Mouse (Mus musculus): ENCODE results near the gene Zfand2b. TPM values are rescaled to one million over a fixed set of nuclear protein-coding genes. Genes with fewer than 3 reads are reported as not detected.

Zfand2b gene
- polyA plus RNA-seq, 1 experiment from 2014 or later, result 39.6 TPM

DNA sequence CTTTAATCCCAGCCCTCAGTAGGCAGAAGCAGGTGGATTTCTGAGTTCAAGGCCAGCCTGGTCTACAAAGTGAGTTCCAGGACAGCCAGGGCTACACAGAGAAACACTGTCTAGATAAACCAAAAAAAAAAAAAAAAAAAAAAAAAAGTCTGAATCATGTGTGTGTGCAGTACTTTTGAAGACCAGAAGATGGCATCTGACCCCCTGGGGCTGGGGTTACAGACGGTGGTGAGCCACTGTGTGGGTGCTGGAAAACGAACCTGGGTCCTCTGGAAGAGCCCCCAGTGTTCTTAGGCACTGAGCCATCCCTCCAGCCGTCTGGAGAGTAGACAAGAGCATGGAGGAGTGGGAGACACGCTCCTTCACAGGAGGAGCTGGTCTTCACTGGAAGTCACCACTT, 13.7 kb downstream of the Zfand2b start:
- Histone ChIP-seq H3K4me2 (replicated peaks; ENCODE audit: low read depth, low read length) (no peak overlapping the region), H3K4me3 (ENCODE audit: low read length) (no peak overlapping the region), H3K4me1 (ENCODE audit: control insufficient read depth, insufficient read depth, low read length) (peaks cover 18% of the 10 kb centered on the region), H3K27ac (ENCODE audit: low read depth, low read length) (no peak overlapping the region), H3K36me3 (ENCODE audit: control insufficient read depth, insufficient read depth, low read length) (peaks cover 48% of the 10 kb centered on the region), H3K9me3 (ENCODE audit: control insufficient read depth, low read length) (no peaks in the 10 kb centered on the region), H3K9ac (ENCODE audit: low read depth, low read length) (no peak overlapping the region), H3K27me3 (ENCODE audit: control insufficient read depth, insufficient read depth, low read length) (no peaks in the 10 kb centered on the region)
- no peak for ATAC-seq (ENCODE audit: low FRiP score, low TSS enrichment)
- 80% methylated on average over 4 of the region's 4 CpGs for WGBS

DNA sequence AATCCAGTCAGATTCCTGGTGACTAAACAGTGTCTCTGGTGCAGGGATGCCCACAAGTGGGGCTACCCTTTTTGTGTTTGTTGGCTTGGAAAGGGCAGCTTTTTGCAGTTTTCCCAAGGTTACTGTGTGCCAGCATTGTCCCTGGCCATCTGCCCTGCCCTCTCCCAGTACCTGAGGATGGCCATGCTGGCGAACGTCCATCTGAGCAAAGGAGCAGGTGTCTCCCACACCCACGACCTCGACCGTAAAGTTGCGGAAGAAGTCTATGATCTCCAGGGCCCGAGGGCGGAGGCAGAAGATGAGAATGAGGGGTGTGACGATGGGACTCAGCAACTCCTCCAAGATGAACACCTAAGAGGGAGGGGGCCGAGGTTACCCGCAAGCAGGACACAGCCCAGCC, 17.0 kb downstream of the Zfand2b start:
- Histone ChIP-seq H3K9me3 (ENCODE audit: control insufficient read depth, low read length) (no peaks in the 10 kb centered on the region), H3K27me3 (ENCODE audit: control insufficient read depth, insufficient read depth, low read length) (no peaks in the 10 kb centered on the region), H3K27ac (ENCODE audit: low read depth, low read length) (no peak overlapping the region), H3K4me3 (ENCODE audit: low read length) (no peak overlapping the region), H3K9ac (ENCODE audit: low read depth, low read length) (no peak overlapping the region), H3K4me1 (ENCODE audit: control insufficient read depth, insufficient read depth, low read length) (0 out of 2 replicates have a peak, but pooled peaks cover 3% of the 10 kb centered on the region), H3K4me2 (replicated peaks; ENCODE audit: low read depth, low read length) (no peak overlapping the region), H3K36me3 (ENCODE audit: control insufficient read depth, insufficient read depth, low read length) (peaks cover 56% of the 10 kb centered on the region)
- no peak for ATAC-seq (ENCODE audit: low FRiP score, low TSS enrichment)
- 88% methylated on average over 11 of the region's 11 CpGs for WGBS

DNA sequence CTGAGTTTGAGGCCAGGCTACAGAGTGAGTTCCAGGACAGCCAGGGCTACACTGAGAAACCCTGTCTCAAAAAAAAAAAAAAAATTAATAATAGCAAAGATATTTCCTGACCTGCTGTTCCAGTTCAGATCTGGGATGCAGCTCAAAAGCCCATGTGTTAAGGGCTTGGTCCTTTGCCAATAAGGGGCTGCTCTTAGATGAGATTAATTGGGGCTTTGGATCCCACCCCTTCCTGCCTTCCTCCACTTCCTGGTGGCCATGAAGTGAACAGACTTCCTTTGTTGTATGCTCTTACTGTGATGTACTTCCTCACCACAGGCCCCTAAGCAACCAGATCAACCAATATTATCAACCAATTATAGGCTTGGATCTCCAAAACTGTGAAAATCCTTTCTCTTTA, 18.7 kb downstream of the Zfand2b start:
- H3K27me3 ChIP-seq (ENCODE audit: control insufficient read depth, insufficient read depth, low read length), result no peaks in the 10 kb centered on the region
- no peak for ATAC-seq (ENCODE audit: low FRiP score, low TSS enrichment)
- H3K27ac ChIP-seq (ENCODE audit: low read depth, low read length), result no peak overlapping the region
- H3K4me3 ChIP-seq (ENCODE audit: low read length), result no peak overlapping the region
- H3K9ac ChIP-seq (ENCODE audit: low read depth, low read length), result no peak overlapping the region
- no peaks in the 10 kb centered on the region for H3K9me3 ChIP-seq (ENCODE audit: control insufficient read depth, low read length)
- no peak overlapping the region for H3K4me2 ChIP-seq (replicated peaks; ENCODE audit: low read depth, low read length)
- H3K36me3 ChIP-seq (ENCODE audit: control insufficient read depth, insufficient read depth, low read length), result peaks cover 52% of the 10 kb centered on the region
- H3K4me1 ChIP-seq (ENCODE audit: control insufficient read depth, insufficient read depth, low read length), result no peaks in the 10 kb centered on the region

DNA sequence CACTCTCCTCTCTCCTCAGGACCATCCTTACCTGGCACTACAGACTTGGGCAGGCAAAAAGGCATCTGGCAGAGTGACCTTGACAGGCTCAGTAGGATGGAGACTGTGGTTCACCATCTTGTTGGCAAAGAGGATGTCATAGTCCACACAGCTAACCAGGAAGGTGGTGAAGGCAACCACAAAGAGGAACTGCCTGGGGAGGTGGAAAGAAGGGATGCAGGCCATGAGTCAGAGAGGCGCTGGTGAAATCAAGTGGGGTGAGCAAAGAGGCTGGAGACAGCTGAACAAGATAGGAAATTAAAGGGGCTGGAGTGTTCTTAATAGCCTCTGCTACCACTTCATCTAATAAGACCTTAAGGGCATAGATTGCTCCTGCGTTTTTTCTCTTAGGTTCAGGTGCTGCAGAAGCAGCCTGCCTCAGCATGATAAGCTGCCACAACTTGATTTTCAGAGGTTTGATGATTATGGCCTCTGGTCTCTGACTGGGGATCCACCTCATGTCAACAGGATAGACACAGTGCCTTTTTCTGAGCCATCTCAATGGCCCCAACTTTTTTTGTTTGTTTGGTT, 19.6 kb downstream of the Zfand2b start:
- Histone ChIP-seq H3K4me1 (ENCODE audit: control insufficient read depth, insufficient read depth, low read length) (peaks cover 2% of the 10 kb centered on the region), H3K36me3 (ENCODE audit: control insufficient read depth, insufficient read depth, low read length) (peaks cover 44% of the 10 kb centered on the region)
- 89% methylated on average over 2 of the region's 2 CpGs for WGBS

DNA sequence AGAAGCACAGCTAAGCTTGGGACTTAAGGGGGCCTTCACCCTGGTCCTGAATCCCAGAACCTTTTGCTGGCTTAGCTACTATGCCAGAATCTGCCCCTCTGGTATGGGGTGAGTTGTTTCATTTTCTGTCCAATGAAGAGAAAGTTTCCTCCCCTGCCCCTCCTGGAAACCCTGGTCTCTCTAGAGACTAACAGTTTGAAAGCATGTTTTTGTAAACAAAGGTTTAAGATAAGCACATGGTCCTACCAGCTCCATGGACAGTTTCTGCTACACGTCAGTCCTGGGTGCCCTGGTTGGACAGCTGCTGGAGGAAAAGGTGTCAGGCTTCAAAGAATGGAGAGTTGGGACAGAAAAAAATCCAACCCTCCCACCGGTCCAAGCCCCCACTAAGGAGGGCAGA, 22.1 kb downstream of the Zfand2b start:
- Histone ChIP-seq H3K27ac (ENCODE audit: low read depth, low read length) (no peak overlapping the region), H3K4me2 (replicated peaks; ENCODE audit: low read depth, low read length) (no peak overlapping the region; the same call in 1 of the 2 replicates), H3K4me1 (ENCODE audit: control insufficient read depth, insufficient read depth, low read length) (peaks cover 9% of the 10 kb centered on the region), H3K9ac (ENCODE audit: low read depth, low read length) (peak overlapping the region; percentile 78; the same call in 1 of the 2 replicates), H3K4me3 (ENCODE audit: low read length) (peak overlapping the region; percentile 88; the same call in 1 of the 2 replicates), H3K36me3 (ENCODE audit: control insufficient read depth, insufficient read depth, low read length) (peaks cover 25% of the 10 kb centered on the region), H3K27me3 (ENCODE audit: control insufficient read depth, insufficient read depth, low read length) (no peaks in the 10 kb centered on the region), H3K9me3 (ENCODE audit: control insufficient read depth, low read length) (no peaks in the 10 kb centered on the region)
- ATAC-seq (ENCODE audit: low FRiP score, low TSS enrichment), result no peak
- 58% methylated on average over 2 of the region's 2 CpGs for WGBS

More for the DNA sequence above, 19.6 kb downstream of the Zfand2b start:
- no peak overlapping the region for H3K27ac ChIP-seq (ENCODE audit: low read depth, low read length)
- ATAC-seq (ENCODE audit: low FRiP score, low TSS enrichment), result no peak
- no peak overlapping the region for H3K4me2 ChIP-seq (replicated peaks; ENCODE audit: low read depth, low read length)
- H3K27me3 ChIP-seq (ENCODE audit: control insufficient read depth, insufficient read depth, low read length), result no peaks in the 10 kb centered on the region
- H3K4me3 ChIP-seq (ENCODE audit: low read length), result no peak overlapping the region
- H3K9me3 ChIP-seq (ENCODE audit: control insufficient read depth, low read length), result no peaks in the 10 kb centered on the region
- no peak overlapping the region for H3K9ac ChIP-seq (ENCODE audit: low read depth, low read length)

DNA sequence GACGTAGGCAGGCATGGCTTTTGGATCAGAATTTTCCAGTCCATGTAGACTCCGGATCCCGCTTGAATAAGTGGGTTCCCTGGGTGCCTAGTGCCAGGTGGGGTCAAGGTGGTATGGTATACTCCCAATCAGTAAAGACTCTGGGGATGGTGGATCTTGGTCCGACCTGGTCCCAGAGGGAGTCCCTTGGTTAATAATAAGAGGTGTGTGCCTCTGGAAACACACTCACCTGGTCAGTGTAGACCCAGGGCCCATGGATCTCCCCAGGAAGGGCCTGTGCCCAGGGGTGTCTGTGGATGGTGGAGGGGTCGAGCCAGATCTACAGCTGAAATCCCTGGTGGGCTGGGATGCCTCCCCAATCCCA, 22.8 kb downstream of the Zfand2b start:
- peaks cover 9% of the 10 kb centered on the region for H3K4me1 ChIP-seq (ENCODE audit: control insufficient read depth, insufficient read depth, low read length)
- no peaks in the 10 kb centered on the region for H3K9me3 ChIP-seq (ENCODE audit: control insufficient read depth, low read length)
- H3K27ac ChIP-seq (ENCODE audit: low read depth, low read length), result peak overlapping the region; percentile 39; the same call in 1 of the 2 replicates
- H3K27me3 ChIP-seq (ENCODE audit: control insufficient read depth, insufficient read depth, low read length), result no peaks in the 10 kb centered on the region
- WGBS, result 53% methylated on average over 5 of the region's 5 CpGs
- peak overlapping the region; percentile 78 for H3K9ac ChIP-seq (ENCODE audit: low read depth, low read length)
- no peak for ATAC-seq (ENCODE audit: low FRiP score, low TSS enrichment)
- H3K36me3 ChIP-seq (ENCODE audit: control insufficient read depth, insufficient read depth, low read length), result peaks cover 25% of the 10 kb centered on the region
- peak overlapping the region; percentile 88 for H3K4me3 ChIP-seq (ENCODE audit: low read length)
- H3K4me2 ChIP-seq (replicated peaks; ENCODE audit: low read depth, low read length), result peak overlapping the region; percentile 82

GRCm38 (mm10) chr1:75191622-75192402, 23.4 kb downstream of the Zfand2b start, which contains the start of the genes Ankzf1 and Atg9a:
Ankzf1 (plus strand) TSS chr1:75192151.
Atg9a (minus strand) TSS chr1:75192196.
- WGBS, result under 1% methylated on average over 56 of the region's 56 CpGs
- Histone ChIP-seq H3K27ac (ENCODE audit: low read depth, low read length) (peak within 1 kb of the TSS; percentile 94), H3K4me1 (ENCODE audit: control insufficient read depth, insufficient read depth, low read length) (peaks cover 9% of the 10 kb centered on the region), H3K9me3 (ENCODE audit: control insufficient read depth, low read length) (no peaks in the 10 kb centered on the region), H3K36me3 (ENCODE audit: control insufficient read depth, insufficient read depth, low read length) (peaks cover 23% of the 10 kb centered on the region; the same call in 1 of the 2 replicates), H3K27me3 (ENCODE audit: control insufficient read depth, insufficient read depth, low read length) (no peaks in the 10 kb centered on the region), H3K4me3 (ENCODE audit: low read length) (peak within 1 kb of the TSS; percentile 88), H3K9ac (ENCODE audit: low read depth, low read length) (peak within 1 kb of the TSS; percentile 78), H3K4me2 (replicated peaks; ENCODE audit: low read depth, low read length) (peak within 1 kb of the TSS; percentile 93)
- peak; percentile 100 for ATAC-seq (ENCODE audit: low FRiP score, low TSS enrichment)

DNA sequence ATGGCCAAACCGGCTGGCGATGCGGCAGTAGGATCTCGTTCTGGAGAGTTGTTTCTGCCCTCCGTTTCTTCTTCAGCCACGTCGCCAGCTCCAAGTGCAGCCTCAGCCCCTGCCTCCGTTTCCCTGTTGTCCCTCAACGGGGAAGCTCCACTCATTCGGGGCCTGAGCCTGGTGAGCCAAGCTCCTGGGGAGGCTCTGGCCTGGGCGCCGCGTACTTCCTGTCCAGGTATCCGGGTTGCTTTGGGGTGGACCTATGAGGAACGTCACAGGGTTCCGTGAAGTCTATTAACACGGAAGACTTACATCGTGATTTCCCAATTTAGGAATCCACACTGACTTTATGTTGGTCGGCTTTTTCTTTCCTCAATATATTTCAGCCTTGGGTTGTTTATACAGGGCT, 24.0 kb downstream of the Zfand2b start:
- Histone ChIP-seq H3K4me2 (replicated peaks; ENCODE audit: low read depth, low read length) (peak overlapping the region; percentile 93), H3K4me3 (ENCODE audit: low read length) (peak overlapping the region; percentile 88), H3K9me3 (ENCODE audit: control insufficient read depth, low read length) (no peaks in the 10 kb centered on the region), H3K36me3 (ENCODE audit: control insufficient read depth, insufficient read depth, low read length) (peaks cover 24% of the 10 kb centered on the region; the same call in 1 of the 2 replicates), H3K27me3 (ENCODE audit: control insufficient read depth, insufficient read depth, low read length) (no peaks in the 10 kb centered on the region), H3K4me1 (ENCODE audit: control insufficient read depth, insufficient read depth, low read length) (peaks cover 9% of the 10 kb centered on the region), H3K9ac (ENCODE audit: low read depth, low read length) (peak overlapping the region; percentile 78), H3K27ac (ENCODE audit: low read depth, low read length) (peak overlapping the region; percentile 94)
- WGBS, result under 1% methylated on average over 19 of the region's 19 CpGs
- ATAC-seq (ENCODE audit: low FRiP score, low TSS enrichment), result peak; percentile 21; the same call in 1 of the 2 replicates

- peaks cover 35% of the 10 kb centered on the region for H3K36me3 ChIP-seq (ENCODE audit: control insufficient read depth, insufficient read depth, low read length)
- no peak overlapping the region for H3K27ac ChIP-seq (ENCODE audit: low read depth, low read length)
- 100% methylated on average over 1 of the region's 1 CpGs for WGBS
- no peak overlapping the region for H3K9ac ChIP-seq (ENCODE audit: low read depth, low read length)
- no peaks in the 10 kb centered on the region for H3K4me1 ChIP-seq (ENCODE audit: control insufficient read depth, insufficient read depth, low read length)
- H3K9me3 ChIP-seq (ENCODE audit: control insufficient read depth, low read length), result no peaks in the 10 kb centered on the region
- no peak overlapping the region for H3K4me3 ChIP-seq (ENCODE audit: low read length)
- ATAC-seq (ENCODE audit: low FRiP score, low TSS enrichment), result no peak
- H3K27me3 ChIP-seq (ENCODE audit: control insufficient read depth, insufficient read depth, low read length), result no peaks in the 10 kb centered on the region
- H3K4me2 ChIP-seq (replicated peaks; ENCODE audit: low read depth, low read length), result no peak overlapping the region
Measured at GRCm38 (mm10) chr1:75201236-75201635, 32.8 kb downstream of the Zfand2b start.

Measured in kidney, embryonic 14.5 days (tissue).